Mouse (Mus musculus) CD4-positive, CD25-positive, alpha-beta regulatory T cell, adult 4 months (primary cell): Measurements from ENCODE around the gene Zfp958. TPM values are rescaled to one million over a fixed set of nuclear protein-coding genes. Genes with fewer than 3 reads are reported as not detected.
"Not testable (repeated sequence)": the region's sequence is repeated elsewhere in the genome, so short reads cannot be mapped to it uniquely, and the experiment has no call there.

Experiments
- ATAC-seq: one replicate; pipeline ENCODE4 v1.8.0; 2017
- polyA plus RNA-seq, 2 experiments: library from polyadenylated mRNA; unstranded; fragments of 100-300 nt; shearing (Covaris generic); gene quantifications; one replicate each; pipeline ENCODE4 v1.2.1; 2017

Gene Zfp958
- 10 to 100 TPM; 13.1 to 17.7 TPM for polyA plus RNA-seq

DNA sequence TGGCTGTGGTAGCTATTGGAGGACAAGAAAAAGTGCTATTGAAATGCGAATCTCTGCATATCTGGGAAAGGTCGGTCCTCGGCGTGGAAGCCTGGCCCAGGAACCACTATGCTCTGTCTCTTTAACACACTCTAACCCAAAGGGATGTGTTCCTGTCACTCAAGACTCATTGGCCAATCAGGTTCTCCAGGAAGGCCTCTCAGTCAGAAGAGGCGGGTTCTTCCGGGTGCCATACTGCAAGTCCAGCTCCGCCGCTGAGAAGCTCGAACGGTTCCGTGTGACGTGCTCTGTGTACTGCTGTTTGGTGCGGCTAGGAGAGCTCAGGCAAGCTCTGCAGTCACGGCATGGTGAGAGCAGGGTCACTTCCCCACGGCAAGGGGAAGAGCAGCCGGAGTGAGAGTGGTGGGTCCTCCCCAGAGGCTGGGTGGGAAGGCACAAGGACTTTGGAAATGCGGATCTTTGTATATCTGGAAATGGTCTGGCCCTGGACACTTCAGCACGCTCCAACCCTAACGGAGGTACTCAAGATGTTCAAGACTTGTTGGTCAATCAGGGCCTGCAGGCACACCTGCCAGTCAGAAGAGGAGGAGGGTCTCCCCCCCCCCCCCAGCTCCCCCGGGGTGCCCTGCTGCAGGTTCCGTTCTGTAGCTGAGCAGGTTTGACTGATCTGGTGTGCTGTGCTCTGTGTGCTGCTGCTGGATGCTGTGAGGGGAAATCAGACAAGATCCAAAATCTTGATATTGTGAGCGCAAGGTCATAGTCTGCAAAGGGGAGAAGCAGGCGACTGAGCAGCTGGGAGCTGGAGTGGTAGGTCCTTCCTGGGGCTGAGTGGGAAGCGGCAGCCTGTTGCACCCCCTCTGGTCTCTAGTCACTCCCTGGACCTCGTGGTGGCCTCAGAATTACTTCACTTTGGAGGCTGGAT lies at the start of gene Zfp958:
Zfp958 (plus strand) TSS at position 236 of the 922 bp plus-strand sequence.
- peak; percentile 98 for ATAC-seq

GRCm38 (mm10) chr8:4581986-4582385 lies 31.0 kb upstream of the Zfp958 start:
- no peak for ATAC-seq

- no peak for ATAC-seq
Measured at GRCm38 (mm10) chr8:4582754-4583178, 30.2 kb upstream of the Zfp958 start.

GRCm38 (mm10) chr8:4584660-4585059 lies 28.3 kb upstream of the Zfp958 start:
- ATAC-seq, result no peak

- ATAC-seq, result no peak
Measured at GRCm38 (mm10) chr8:4586356-4586755, 26.6 kb upstream of the Zfp958 start.

- ATAC-seq, result peak; percentile 69
Measured at GRCm38 (mm10) chr8:4588165-4589000, 24.6 kb upstream of the Zfp958 start.

- ATAC-seq, result no peak
Measured at GRCm38 (mm10) chr8:4608896-4609295, 4.1 kb upstream of the Zfp958 start.

GRCm38 (mm10) chr8:4611626-4612175 lies 1.3 kb upstream of the Zfp958 start:
- not testable (repeated sequence) for ATAC-seq

- ATAC-seq, result no peak
Measured at GRCm38 (mm10) chr8:4627349-4627748, 14.4 kb downstream of the Zfp958 start.

- ATAC-seq, result no peak
Measured at GRCm38 (mm10) chr8:4637071-4637470, 24.1 kb downstream of the Zfp958 start.

DNA sequence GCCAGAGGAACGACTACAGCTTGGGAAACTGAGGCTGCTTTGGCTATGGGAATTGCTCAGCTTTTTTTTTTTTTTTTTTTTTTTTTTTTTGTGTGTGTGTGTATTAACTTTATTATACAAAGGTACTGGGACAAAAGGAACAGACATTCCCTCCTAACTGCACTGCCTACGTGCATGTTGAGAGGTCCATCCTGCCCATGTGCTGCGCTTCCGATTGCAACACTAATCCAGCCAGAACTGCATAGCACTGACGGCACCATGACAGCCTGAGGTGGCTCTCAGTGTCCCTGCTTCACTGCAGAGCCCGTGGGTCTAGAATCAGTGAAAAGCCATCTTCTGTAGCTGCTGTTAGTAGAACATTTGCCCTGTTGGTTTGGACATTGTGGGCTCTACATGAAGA lies 30.0 kb downstream of the Zfp958 start:
- not testable (repeated sequence) for ATAC-seq

GRCm38 (mm10) chr8:4656536-4656935 lies 43.6 kb downstream of the Zfp958 start:
- ATAC-seq, result no peak

DNA sequence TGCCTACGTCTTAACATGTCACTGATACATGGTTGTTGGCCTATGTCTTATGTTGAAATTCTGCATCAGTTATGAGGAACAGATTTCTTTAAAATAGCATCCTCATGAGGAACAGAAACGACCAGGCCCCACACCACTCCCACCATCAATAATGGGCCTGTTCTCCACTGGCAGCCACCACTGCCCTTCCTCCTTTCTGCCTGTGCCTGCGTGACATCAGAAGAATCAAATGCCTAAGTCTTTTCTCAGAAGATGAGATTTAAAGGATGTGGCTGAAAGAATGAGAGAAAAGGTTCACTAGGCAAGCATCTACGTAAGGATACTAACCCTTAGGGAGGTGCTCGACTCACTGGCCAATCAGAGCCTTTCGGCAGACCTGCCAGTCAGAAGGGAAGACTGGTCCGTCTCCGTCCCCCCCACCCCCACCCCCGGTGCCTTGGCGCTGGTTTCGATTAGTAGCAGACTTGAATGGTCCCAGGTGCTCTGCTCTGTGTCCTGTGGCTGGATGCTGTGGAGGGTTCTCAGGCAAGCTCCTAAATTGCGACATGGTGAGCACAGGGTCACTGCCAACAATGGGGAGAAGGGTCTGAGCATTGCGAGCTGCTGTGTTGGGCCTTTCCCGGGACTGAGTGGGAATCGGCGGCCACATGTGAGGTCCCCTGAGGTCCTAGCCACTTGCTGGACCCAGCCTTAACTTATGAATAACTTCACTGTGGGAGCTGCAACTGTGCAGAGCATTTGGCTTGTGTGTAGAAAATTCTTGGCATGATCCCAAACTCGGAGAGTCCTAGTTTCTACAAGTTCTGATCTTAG lies 62.4 kb downstream of the Zfp958 start:
- ATAC-seq, result no peak

DNA sequence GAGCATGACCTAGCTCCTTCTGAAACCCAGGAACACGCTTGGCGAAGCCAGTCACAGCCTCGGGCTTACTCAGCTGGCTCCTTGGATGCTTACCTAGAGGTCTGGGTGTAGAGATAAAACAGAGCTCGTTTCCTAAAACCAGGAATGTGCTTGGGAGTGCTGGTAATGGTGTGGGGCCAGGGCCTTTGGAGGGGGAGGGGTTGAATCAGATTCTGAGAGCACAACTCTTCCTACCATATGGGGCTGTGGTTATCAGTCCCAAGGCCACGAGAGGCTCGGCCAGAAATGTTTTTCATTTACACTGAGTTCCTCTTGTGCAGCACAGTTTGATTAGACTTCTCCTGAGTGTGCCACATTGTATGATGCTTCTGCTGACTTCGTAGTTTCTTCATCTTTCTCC lies 63.6 kb downstream of the Zfp958 start:
- ATAC-seq, result no peak

GRCm38 (mm10) chr8:4677265-4678217 lies 64.6 kb downstream of the Zfp958 start:
- peak; percentile 73 for ATAC-seq

GRCm38 (mm10) chr8:4678218-4678907 lies 65.4 kb downstream of the Zfp958 start:
- peak; percentile 64 for ATAC-seq

DNA sequence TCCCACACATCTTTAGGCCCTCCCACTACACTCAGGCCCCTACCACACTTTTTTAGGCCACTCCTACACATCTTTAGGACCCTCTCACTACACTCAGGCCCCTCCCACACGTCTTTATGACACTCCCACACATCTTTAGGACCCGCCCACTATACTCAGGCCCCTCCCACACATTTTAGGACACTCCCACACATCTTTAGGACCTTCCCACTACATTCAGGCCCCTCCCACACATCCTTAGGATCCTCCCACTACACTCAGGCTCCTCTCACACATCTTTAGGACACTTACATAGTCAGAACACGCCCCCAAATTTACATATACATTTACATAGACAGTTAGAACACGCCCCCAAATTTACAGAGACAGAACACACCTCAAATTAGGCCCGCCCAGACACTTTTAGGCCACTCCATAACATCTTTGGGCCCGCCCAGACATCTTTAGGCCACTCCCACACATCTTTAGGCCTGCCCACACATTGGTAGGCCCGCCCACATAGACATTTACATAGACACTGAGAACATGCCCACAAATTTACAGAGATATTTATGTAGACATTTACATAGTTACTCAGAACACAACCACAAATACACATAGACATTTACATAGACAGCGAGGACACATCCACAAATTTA lies 66.1 kb downstream of the Zfp958 start:
- ATAC-seq, result no peak

DNA sequence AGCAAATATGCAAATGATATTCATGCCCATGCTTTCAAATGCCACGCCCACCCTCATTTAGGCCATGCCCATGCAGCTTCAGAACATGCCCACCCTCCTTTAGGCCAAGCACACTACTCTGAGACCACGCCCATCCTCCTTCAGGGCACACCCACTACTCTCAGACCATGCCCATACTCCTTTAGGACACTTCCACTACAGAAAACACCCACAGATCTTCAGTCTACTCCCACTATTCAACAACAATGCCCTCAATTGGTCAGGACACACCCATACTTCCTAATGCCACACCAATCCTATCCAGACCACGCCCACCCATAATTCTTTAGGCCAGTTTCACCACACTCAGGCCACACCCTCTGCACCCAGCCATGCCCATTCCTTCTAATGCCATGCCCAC lies 66.8 kb downstream of the Zfp958 start:
- no peak for ATAC-seq
